Comparison of ENCODE assay signal across 11 mouse cellular contexts in genomic region chr17:29442131-29442557, GRCm38 (mm10). TPM values are rescaled to one million over a fixed set of nuclear protein-coding genes. Genes with fewer than 3 reads are reported as not detected.
A peak's percentile ranks its signal among the peaks of the same experiment; 100 is the strongest.
DNase-seq lines count a peak whose midpoint lies in the region; ATAC-seq and TF ChIP-seq lines count a peak whose summit lies in the region.
"Had no signal": no experiment of that assay in that cellular context is flagged by ENCODE, and none has a peak within 500 bp of the region (broad histone marks: within the 10 kb centered on the region; RNA-seq: fewer than 3 reads in every experiment).

No protein-coding gene starts in this region.

- no peaks in the 10 kb centered on the region; the same call in 1 of the 2 replicates for H3K4me1 ChIP-seq in kidney, adult 2 months (ENCODE audit: control insufficient read depth, insufficient read depth, low read length)
- H3K4me1 ChIP-seq in bone marrow macrophage, adult 2 months (ENCODE audit: control insufficient read depth, insufficient read depth, low read length) = peaks cover 31% of the 10 kb centered on the region
- H3K4me1 ChIP-seq in intestine, embryonic 15.5 days (replicated peaks) = peaks cover 30% of the 10 kb centered on the region

- no peak overlapping the region for H3K4me3 ChIP-seq in kidney, adult 2 months (ENCODE audit: insufficient read depth, low read depth, low read length)
- H3K4me3 ChIP-seq in bone marrow macrophage, adult 2 months (ENCODE audit: insufficient read depth, low read length) = no peak overlapping the region
- H3K4me3 ChIP-seq in intestine, embryonic 15.5 days (replicated peaks) = no peak overlapping the region
- H3K4me3 ChIP-seq: embryonic facial prominence, embryonic 12.5 days; neural tube, embryonic 15.5 days had no signal

- H3K9me3 ChIP-seq in intestine, embryonic 15.5 days = no peaks in the 10 kb centered on the region
- H3K9me3 ChIP-seq: embryonic facial prominence, embryonic 12.5 days; G1E; neural tube, embryonic 15.5 days had no signal

- no peak for TF ChIP-seq POLR2A in kidney, adult 2 months (IDR thresholded peaks at IDR 0.05; ENCODE audit: low read depth, low read length)
- no peak for TF ChIP-seq POLR2A in bone marrow macrophage, adult 2 months (IDR thresholded peaks at IDR 0.05; ENCODE audit: borderline replicate concordance, low read depth, low read length)

- no peak for TF ChIP-seq CTCF in kidney, adult 2 months (conservative IDR thresholded peaks at IDR 0.05; ENCODE audit: insufficient read depth, insufficient read length, low read depth, low read length)
- no peak for TF ChIP-seq CTCF in bone marrow macrophage, adult 2 months (IDR thresholded peaks at IDR 0.05; ENCODE audit: low read depth, low read length)

- ATAC-seq in intestine, embryonic 15.5 days = no peak

- WGBS in kidney, adult 2 months = 56% methylated on average over 7 of the region's 7 CpGs
- 44% methylated on average over 7 of the region's 7 CpGs for WGBS in intestine, embryonic 15.5 days

- H3K27ac ChIP-seq in kidney, adult 2 months (ENCODE audit: insufficient read depth, low read depth, low read length) = peak overlapping the region; percentile 33
- H3K27ac ChIP-seq in bone marrow macrophage, adult 2 months (ENCODE audit: insufficient read depth, low read depth, low read length) = peak overlapping the region; percentile 21; the same call in 1 of the 2 replicates
- H3K27ac ChIP-seq in intestine, embryonic 15.5 days = peak overlapping the region; percentile 55; the same call in 1 of the 2 replicates
- H3K27ac ChIP-seq: embryonic facial prominence, embryonic 12.5 days; neural tube, embryonic 15.5 days had no signal

- no peak overlapping the region for H3K9ac ChIP-seq in intestine, embryonic 15.5 days
- H3K9ac ChIP-seq: embryonic facial prominence, embryonic 12.5 days; neural tube, embryonic 15.5 days had no signal

- DNase-seq in kidney, adult 2 months = peak; percentile 66
- DNase-seq in kidney, adult 18-20 months = no peak
- DNase-seq in lung, postnatal 25 days (ENCODE audit: low spot score) = peak; percentile 56
- no peak for DNase-seq in embryo, embryonic 10.5 days (ENCODE audit: low spot score)
- DNase-seq in natural killer cell, adult 2 months (ENCODE audit: low spot score in 2 of 2) = no peak
- DNase-seq: gastrocnemius, postnatal 36 days had no signal

- no peaks in the 10 kb centered on the region for H3K27me3 ChIP-seq in kidney, adult 2 months (replicated peaks; ENCODE audit: control insufficient read depth, insufficient read depth, low read length)
- no peaks in the 10 kb centered on the region for H3K27me3 ChIP-seq in intestine, embryonic 15.5 days (replicated peaks)
- H3K27me3 ChIP-seq: embryonic facial prominence, embryonic 12.5 days; neural tube, embryonic 15.5 days had no signal

- H3K36me3 ChIP-seq in kidney, adult 2 months (ENCODE audit: control insufficient read depth, insufficient read depth, low read length) = no peaks in the 10 kb centered on the region
- H3K36me3 ChIP-seq in intestine, embryonic 15.5 days = no peaks in the 10 kb centered on the region
- H3K36me3 ChIP-seq: embryonic facial prominence, embryonic 12.5 days; G1E; neural tube, embryonic 15.5 days had no signal

- H3K4me2 ChIP-seq in intestine, embryonic 15.5 days (replicated peaks) = 0 out of 2 replicates have a peak overlapping the region, but pooled peaks have one; percentile 10
- H3K4me2 ChIP-seq: embryonic facial prominence, embryonic 12.5 days; neural tube, embryonic 15.5 days had no signal

RNA-seq across cellular contexts. Expression of gene Pim1, which starts 48.4 kb away (rescaled TPM):
- 16.0 and 18.8 TPM in 2 replicates for polyA plus RNA-seq in kidney, adult 2 months (2012; rRNA removed)
- polyA plus RNA-seq in bone marrow macrophage, adult 2 months (2012; ENCODE audit: insufficient read depth, insufficient read length, missing spikeins) = 84.5 and 85.2 TPM in 2 replicates
- polyA plus RNA-seq in intestine, embryonic 15.5 days (2015; fragmentation: Nextera tagmentation; extraction: Ambion mirVana) = 13.4 TPM in 2 replicates

Comparison
In these comparisons a context has a peak if more than half of its experiments do, and no peak if none do; other contexts are left out.
1. DNase-seq: peak in kidney, adult 2 months (single experiment) and lung, postnatal 25 days (single experiment); none in kidney, adult 18-20 months (single experiment), embryo, embryonic 10.5 days (single experiment) and natural killer cell, adult 2 months (0 of 2).
2. Peak in every context shown above with its lines, with median percentiles within 50 percentile points of each other: H3K27ac ChIP-seq.